Mouse (Mus musculus) heart, embryonic 15.5 days (tissue): ENCODE data around the gene Gm45623. TPM values are rescaled to one million over a fixed set of nuclear protein-coding genes. Genes with fewer than 3 reads are reported as not detected.

Source experiments
- ATAC-seq: fragments of 200-750 bp; cut with Nextera tagmentation; replicated peaks from 2 replicates; pipeline ENCODE4 v1.8.0; 2017; ENCODE audit warnings: low read depth, moderate TSS enrichment; ENCODE audit not compliant: insufficient number of reproducible peaks, insufficient read depth, low FRiP score
- H3K27ac ChIP-seq: fragments of 300-500 bp; sonication (generic); 2 replicates; pipeline ENCODE4 v1.5.1; 2015; ENCODE audit warnings: mild to moderate bottlenecking, inconsistent platforms
- H3K27me3 ChIP-seq: fragments of 300-500 bp; sonication (generic); 2 replicates; pipeline ENCODE4 v1.6.1; 2015; ENCODE audit warnings: inconsistent platforms
- H3K36me3 ChIP-seq: fragments of 300-500 bp; sonication (generic); 2 replicates; pipeline ENCODE4 v1.6.1; 2015; ENCODE audit warnings: mild to moderate bottlenecking, inconsistent platforms
- H3K4me1 ChIP-seq: fragments of 300-500 bp; sonication (generic); replicated peaks from 2 replicates; pipeline ENCODE4 v1.6.1; 2015; ENCODE audit warnings: inconsistent platforms
- H3K4me2 ChIP-seq: fragments of 300-500 bp; sonication (generic); 2 replicates; pipeline ENCODE4 v1.6.1; 2015; ENCODE audit warnings: inconsistent platforms, mild to moderate bottlenecking, moderate library complexity
- H3K4me3 ChIP-seq: fragments of 300-500 bp; sonication (generic); 2 replicates; pipeline ENCODE4 v1.5.1; 2015; ENCODE audit warnings: mild to moderate bottlenecking, inconsistent platforms
- H3K9ac ChIP-seq: fragments of 300-500 bp; sonication (generic); 2 replicates; pipeline ENCODE4 v1.6.1; 2015; ENCODE audit warnings: mild to moderate bottlenecking, inconsistent platforms
- H3K9me3 ChIP-seq: fragments of 300-500 bp; sonication (generic); replicated peaks from 2 replicates; pipeline ENCODE4 v1.6.1; 2016; ENCODE audit warnings: inconsistent platforms
- WGBS: fragments of 180-500 bp; shearing (Covaris S2); methylation state at CpG from one replicate; pipeline ENCODE4 v1.1.7; 2015; ENCODE audit warnings: mixed read lengths; 5-methylcytosine and 5-hydroxymethylcytosine counted together
- polyA plus RNA-seq: library from polyadenylated mRNA; unstranded; fragments of >200 nt; fragmentation: Nextera tagmentation; extraction: Ambion mirVana; gene quantifications from 2 replicates; pipeline ENCODE4 v1.2.1, GENCODE M21; 2015

Gene Gm45623
- polyA plus RNA-seq, 1 experiment from 2014 or later, result not detected

DNA sequence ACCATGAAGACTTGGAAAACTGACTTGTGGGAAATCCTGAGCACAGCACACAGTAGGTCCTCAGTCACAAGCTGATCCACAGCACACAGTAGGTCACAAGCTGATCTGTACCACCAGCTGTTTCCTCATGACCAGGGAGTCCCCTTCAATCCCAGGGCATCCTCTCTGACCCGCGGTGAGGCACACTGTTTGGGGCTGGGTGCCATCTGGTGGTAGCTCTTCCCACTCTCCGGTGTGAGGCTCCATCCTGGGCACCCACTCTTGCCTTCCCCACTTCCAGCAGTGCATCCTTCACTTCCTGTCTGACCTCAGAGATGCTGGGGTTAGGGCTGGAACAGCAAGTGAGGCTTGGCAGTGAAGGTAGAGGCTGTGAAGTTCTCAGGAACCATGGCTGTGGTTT, 19.0 kb upstream of the Gm45623 start:
- H3K4me3 ChIP-seq, result no peak overlapping the region
- WGBS, result 31% methylated on average over 3 of the region's 3 CpGs
- 0 out of 2 replicates have a peak, but pooled peaks cover 3% of the 10 kb centered on the region for H3K27me3 ChIP-seq
- peaks cover 19% of the 10 kb centered on the region for H3K4me1 ChIP-seq
- no peak overlapping the region for H3K27ac ChIP-seq
- no peak overlapping the region for H3K9ac ChIP-seq
- H3K4me2 ChIP-seq, result no peak overlapping the region
- no peak for ATAC-seq
- no peaks in the 10 kb centered on the region for H3K36me3 ChIP-seq
- no peaks in the 10 kb centered on the region for H3K9me3 ChIP-seq

DNA sequence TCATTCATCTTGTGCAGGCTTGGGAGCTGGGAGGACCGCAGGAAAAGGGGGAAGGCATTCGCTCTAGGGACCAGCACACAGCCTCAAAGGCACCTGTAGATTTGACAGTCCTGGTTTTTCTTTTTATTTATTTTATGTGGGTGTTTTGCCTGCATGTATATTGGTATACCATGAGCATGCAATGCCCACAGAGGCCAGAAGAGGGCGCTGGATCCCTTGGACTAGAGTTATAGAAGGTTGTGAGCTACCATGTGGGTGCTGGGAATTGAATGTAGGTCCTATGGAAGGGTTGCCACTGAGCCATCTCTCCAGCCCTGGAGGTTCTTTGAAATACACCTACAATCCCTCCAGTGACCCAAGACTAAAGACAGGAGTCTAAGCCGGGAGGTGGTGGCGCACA, 17.2 kb upstream of the Gm45623 start:
- Histone ChIP-seq H3K27ac (no peak overlapping the region), H3K9ac (no peak overlapping the region), H3K4me1 (peaks cover 13% of the 10 kb centered on the region), H3K9me3 (no peaks in the 10 kb centered on the region), H3K27me3 (0 out of 2 replicates have a peak, but pooled peaks cover 3% of the 10 kb centered on the region), H3K36me3 (no peaks in the 10 kb centered on the region), H3K4me3 (no peak overlapping the region), H3K4me2 (no peak overlapping the region)
- WGBS, result 72% methylated on average over 5 of the region's 5 CpGs
- no peak for ATAC-seq

DNA sequence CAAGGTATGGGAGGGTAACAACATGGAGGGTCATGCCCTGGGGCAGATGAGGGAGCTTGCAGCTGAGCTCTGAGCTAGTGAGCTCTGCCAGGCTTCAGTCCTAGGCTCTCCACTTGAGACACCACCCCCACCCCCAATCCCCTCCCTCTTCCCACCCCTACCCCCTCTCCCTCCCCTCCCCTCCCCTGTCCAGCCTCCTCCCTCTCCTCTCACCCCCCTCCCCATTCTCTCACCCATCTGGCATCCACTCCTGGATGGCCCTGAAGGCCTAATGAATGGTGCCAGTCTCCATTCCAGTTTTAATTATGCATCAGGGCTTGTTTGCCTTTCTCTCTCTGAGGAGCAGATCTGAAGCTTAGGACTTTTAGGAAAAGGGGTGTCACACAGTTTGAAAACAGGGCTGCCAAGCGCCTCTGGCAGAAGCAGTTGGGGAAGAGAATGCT, 16.5 kb upstream of the Gm45623 start:
- H3K36me3 ChIP-seq, result no peaks in the 10 kb centered on the region
- ATAC-seq, result no peak
- H3K27me3 ChIP-seq, result 0 out of 2 replicates have a peak, but pooled peaks cover 3% of the 10 kb centered on the region
- H3K4me3 ChIP-seq, result no peak overlapping the region
- no peaks in the 10 kb centered on the region for H3K9me3 ChIP-seq
- H3K27ac ChIP-seq, result no peak overlapping the region
- peaks cover 20% of the 10 kb centered on the region for H3K4me1 ChIP-seq
- 78% methylated on average over 1 of the region's 1 CpGs for WGBS
- H3K9ac ChIP-seq, result no peak overlapping the region
- H3K4me2 ChIP-seq, result no peak overlapping the region

DNA sequence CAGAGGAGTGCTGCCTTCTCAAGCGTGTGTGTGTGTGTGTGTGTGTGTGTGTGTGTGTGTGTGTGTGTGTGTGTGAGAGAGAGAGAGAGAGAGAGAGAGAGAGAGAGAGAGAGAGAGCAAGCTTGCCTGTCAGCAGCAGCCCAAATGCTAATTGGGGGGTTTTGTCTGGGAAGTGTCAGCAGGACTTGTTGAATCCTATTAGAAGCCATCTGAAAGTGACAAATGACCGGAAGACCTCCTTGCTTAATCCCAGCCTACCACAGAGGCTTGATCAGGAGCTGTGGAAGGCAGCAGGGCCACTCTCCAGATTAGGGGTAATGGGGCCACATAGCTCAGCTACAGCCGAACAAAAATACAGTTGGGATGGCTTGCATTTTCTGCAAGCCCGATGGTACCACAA, 15.8 kb upstream of the Gm45623 start:
- Histone ChIP-seq H3K27ac (no peak overlapping the region), H3K4me3 (no peak overlapping the region), H3K9ac (no peak overlapping the region), H3K9me3 (no peaks in the 10 kb centered on the region), H3K4me1 (peaks cover 23% of the 10 kb centered on the region), H3K27me3 (0 out of 2 replicates have a peak, but pooled peaks cover 3% of the 10 kb centered on the region), H3K4me2 (no peak overlapping the region), H3K36me3 (no peaks in the 10 kb centered on the region)
- WGBS, result 44% methylated on average over 4 of the region's 4 CpGs
- ATAC-seq, result no peak

DNA sequence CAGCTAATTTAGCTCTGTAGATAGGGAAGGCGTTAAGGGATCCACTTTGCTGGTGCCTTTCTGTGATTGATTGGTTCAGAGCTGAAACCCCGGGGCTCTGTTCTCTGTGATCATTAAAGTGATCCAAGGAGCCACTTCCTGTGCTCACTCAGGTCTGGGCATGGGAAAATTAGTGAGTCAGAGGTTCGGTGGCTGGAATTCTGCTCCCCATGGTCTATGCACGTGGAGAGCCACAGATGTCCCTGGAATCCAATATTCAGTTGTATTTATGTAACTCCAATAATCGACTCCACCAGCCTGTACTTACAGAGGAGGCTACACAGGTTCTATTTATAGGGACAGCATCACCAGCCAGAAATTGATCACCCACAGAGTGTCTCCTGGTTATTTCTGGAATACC, 12.6 kb upstream of the Gm45623 start:
- no peak overlapping the region for H3K4me2 ChIP-seq
- no peak for ATAC-seq
- H3K27me3 ChIP-seq, result peaks cover 18% of the 10 kb centered on the region; the same call in 1 of the 2 replicates
- H3K4me3 ChIP-seq, result no peak overlapping the region
- H3K27ac ChIP-seq, result no peak overlapping the region
- H3K36me3 ChIP-seq, result no peaks in the 10 kb centered on the region
- H3K4me1 ChIP-seq, result peaks cover 21% of the 10 kb centered on the region
- no peak overlapping the region for H3K9ac ChIP-seq
- 25% methylated on average over 5 of the region's 5 CpGs for WGBS
- H3K9me3 ChIP-seq, result no peaks in the 10 kb centered on the region

DNA sequence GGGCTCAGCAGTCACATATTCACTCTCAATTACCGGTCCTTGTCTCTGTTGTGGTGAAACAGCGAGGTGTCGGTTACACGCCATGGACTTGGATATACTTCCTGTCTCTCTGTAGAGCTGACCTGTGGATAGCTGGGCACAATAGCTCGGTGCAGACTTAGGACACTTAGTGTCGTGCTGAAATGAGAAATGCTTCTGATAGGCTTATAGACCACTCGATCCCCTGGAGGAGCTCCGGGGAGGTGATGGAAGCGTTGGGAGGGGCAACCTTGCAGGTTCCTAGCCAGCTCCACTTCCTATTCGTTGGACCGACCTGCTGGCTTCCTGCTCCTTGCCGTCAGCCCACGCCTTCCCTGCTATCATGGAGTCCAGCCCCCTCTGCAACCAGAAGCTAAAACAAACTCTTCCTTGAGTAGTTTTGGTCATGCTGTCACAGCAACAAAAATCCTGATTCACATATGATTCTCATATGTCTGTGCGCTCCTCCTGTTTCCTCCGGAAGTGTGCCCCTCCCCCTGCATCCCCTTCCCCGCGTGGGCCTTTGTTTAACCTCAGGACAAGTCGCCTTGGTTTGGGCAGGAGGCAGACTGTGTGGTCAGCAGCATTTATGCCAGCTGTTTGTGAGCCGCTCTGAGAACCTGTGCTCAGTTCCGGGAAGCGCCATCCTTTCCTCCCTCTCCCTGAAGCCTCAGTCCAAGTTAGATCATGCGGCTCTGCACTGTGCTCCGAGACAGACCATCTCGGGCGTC, 11.8 kb upstream of the Gm45623 start:
- H3K4me2 ChIP-seq, result peak overlapping the region; percentile 58
- no peak overlapping the region for H3K27ac ChIP-seq
- no peak overlapping the region for H3K9ac ChIP-seq
- peaks cover 23% of the 10 kb centered on the region; the same call in 1 of the 2 replicates for H3K27me3 ChIP-seq
- no peak for ATAC-seq
- WGBS, result 24% methylated on average over 25 of the region's 25 CpGs
- peaks cover 21% of the 10 kb centered on the region for H3K4me1 ChIP-seq
- peak overlapping the region; percentile 31 for H3K4me3 ChIP-seq
- no peaks in the 10 kb centered on the region for H3K9me3 ChIP-seq
- H3K36me3 ChIP-seq, result no peaks in the 10 kb centered on the region

DNA sequence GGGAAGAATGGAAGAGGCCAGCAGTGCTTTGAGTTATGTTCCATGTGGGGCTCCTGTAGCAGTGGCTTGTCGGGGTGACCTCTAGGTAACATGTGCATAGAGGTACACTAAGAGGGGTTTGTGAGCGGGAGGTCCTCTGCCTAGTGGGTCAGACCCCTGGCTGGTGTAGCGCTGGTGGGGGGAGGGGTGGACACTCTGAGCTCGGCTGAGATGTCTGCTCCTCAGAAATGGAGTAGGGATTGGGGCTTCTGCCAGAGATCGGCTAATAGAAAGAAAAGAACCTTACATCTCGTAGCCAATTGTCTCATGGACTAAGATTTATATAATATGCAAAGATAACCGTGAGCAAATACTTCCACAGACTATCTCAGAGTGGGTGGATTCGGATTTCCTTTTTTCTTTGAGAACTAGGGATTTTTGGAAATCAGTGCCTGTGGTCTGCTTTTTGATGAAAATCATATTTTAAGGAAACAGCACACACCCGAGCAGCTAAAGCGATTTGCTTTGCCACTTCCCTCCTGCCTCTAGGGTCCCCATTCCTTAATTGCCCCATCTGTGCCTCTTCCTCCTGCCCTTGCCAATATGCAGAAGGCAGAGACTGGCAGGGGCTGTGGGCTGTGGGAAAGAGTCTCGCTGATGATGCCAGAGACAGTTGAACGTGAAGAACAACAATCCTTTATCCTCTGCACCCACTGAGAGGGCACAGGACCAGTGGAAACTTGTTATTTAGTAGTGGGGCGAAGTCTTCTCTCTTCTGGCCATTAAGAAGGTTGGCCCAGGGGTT, 9.0 kb upstream of the Gm45623 start:
- no peak overlapping the region for H3K4me2 ChIP-seq
- no peak for ATAC-seq
- H3K36me3 ChIP-seq, result no peaks in the 10 kb centered on the region
- H3K4me3 ChIP-seq, result no peak overlapping the region
- H3K9ac ChIP-seq, result no peak overlapping the region
- no peaks in the 10 kb centered on the region for H3K9me3 ChIP-seq
- WGBS, result 35% methylated on average over 13 of the region's 13 CpGs
- H3K27ac ChIP-seq, result no peak overlapping the region
- peaks cover 21% of the 10 kb centered on the region; the same call in 1 of the 2 replicates for H3K27me3 ChIP-seq
- peaks cover 21% of the 10 kb centered on the region for H3K4me1 ChIP-seq

DNA sequence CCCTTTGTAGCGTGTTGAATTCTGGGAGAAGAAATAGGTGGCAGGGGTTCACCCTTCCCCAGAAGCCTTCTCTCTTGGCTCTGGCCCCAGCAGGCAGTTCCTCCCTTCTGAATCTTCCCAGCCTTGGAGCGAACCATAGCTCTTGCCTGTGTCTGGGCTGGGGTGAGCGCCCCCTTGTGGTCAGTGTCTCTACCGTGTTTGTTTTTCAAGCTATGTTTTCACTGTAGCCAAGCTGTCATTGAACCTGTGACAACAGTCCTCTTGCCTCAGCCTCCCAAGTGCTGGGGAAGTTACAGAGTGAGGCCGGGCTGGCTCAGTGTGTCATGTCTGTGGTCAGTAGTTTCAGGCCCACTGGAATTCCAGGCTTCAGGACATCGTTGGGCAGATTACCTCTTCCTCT, 4.9 kb upstream of the Gm45623 start:
- no peaks in the 10 kb centered on the region for H3K36me3 ChIP-seq
- peaks cover 6% of the 10 kb centered on the region for H3K4me1 ChIP-seq
- no peak overlapping the region for H3K27ac ChIP-seq
- H3K9ac ChIP-seq, result no peak overlapping the region
- ATAC-seq, result no peak; the same call in 1 of the 2 replicates
- H3K27me3 ChIP-seq, result peaks cover 52% of the 10 kb centered on the region
- no peak overlapping the region for H3K4me3 ChIP-seq
- 29% methylated on average over 6 of the region's 6 CpGs for WGBS
- no peaks in the 10 kb centered on the region for H3K9me3 ChIP-seq
- no peak overlapping the region for H3K4me2 ChIP-seq

DNA sequence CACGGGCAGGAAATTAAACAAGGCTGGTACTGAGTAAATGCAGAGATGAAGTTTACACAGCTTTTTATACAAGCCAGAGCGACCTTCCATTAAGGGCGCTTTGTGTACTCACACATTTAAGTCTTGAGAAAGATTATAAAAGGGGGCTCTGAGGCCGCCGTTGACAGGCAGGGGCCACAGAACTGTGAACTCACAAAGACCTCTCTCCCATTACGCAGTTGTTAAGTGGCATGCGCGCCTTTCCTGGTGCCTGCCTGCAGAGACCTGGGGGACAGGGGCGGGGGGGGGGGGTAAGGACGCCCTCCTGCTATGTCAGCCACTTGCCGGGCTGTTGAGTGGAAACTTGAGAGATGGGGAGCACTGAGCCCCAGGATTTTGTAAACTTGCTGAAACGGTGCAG, 3.6 kb upstream of the Gm45623 start:
- no peaks in the 10 kb centered on the region for H3K9me3 ChIP-seq
- no peak overlapping the region for H3K4me2 ChIP-seq
- H3K27me3 ChIP-seq, result peaks cover 52% of the 10 kb centered on the region
- no peaks in the 10 kb centered on the region for H3K36me3 ChIP-seq
- no peak for ATAC-seq
- no peak overlapping the region for H3K27ac ChIP-seq
- H3K4me3 ChIP-seq, result no peak overlapping the region
- 50% methylated on average over 12 of the region's 12 CpGs for WGBS
- peaks cover 15% of the 10 kb centered on the region for H3K4me1 ChIP-seq
- H3K9ac ChIP-seq, result no peak overlapping the region

DNA sequence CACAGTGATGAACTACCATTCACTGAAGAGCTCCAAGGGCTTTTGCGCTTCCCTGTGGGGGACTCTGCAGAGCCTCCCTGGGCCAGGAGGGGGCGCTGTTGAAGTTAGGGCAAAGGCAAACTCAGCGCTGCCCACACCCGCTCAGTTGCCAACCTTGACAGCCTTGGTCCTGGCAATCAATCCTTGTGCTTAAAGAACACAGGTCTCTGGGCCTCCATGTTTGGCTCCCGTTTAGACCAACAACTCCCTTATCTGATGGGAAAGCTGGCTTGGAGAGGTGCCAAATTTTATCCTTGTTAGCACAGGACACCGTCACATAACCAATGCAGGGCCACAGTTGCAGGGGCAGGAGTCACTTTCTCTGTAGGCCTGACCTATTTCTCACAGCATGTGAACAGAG, 2.2 kb upstream of the Gm45623 start:
- Histone ChIP-seq H3K4me2 (no peak overlapping the region), H3K4me1 (peaks cover 15% of the 10 kb centered on the region), H3K36me3 (no peaks in the 10 kb centered on the region), H3K9me3 (no peaks in the 10 kb centered on the region), H3K4me3 (no peak overlapping the region), H3K27me3 (peaks cover 63% of the 10 kb centered on the region), H3K9ac (no peak overlapping the region), H3K27ac (no peak overlapping the region)
- no peak for ATAC-seq
- WGBS, result 52% methylated on average over 6 of the region's 6 CpGs

DNA sequence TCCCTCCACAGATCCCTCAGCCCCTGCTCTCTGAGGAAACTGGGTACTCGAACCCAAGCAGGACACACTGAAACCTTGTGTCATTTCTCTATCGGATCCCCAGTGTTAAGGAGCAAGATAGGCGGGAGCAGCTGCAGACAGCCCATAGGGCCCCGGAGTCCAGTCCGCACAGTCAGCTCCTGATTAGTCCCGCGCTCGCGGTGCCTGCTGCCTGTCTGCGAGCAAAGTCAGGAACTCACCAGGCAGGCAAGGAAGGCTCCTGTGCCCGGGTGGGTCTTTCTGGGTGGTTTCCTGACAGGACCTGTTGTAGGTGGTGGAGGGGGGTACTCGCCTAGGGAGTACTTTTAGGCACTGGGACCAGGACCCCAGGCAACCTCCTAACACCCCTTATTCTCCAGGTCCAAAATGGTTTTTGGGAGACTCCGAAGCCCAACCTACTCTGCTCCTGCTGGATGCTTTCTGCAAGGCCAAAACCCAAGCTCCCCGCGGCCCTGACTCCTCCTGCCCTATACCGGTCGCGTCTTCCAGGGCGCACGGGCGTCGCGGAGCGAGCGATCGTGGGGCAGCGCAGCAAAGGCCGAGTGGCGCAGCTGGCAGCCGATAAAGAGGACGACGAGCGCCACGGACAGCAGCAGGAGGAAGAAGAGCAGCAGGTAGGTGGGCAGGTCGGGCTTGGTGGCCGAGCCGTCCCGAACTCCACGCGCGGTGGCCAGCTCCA, 994 bp downstream of the Gm45623 start:
- Histone ChIP-seq H3K27me3 (peaks cover 73% of the 10 kb centered on the region), H3K27ac (no peak overlapping the region), H3K9me3 (no peaks in the 10 kb centered on the region)

More for the DNA sequence above, 994 bp downstream of the Gm45623 start:
- Histone ChIP-seq H3K4me2 (peak overlapping the region; percentile 95), H3K4me3 (peak overlapping the region; percentile 57), H3K36me3 (no peaks in the 10 kb centered on the region), H3K4me1 (peaks cover 19% of the 10 kb centered on the region), H3K9ac (peak overlapping the region; percentile 49)
- 3% methylated on average over 41 of the region's 41 CpGs for WGBS
- ATAC-seq, result no peak
